Mouse (Mus musculus) hindbrain, embryonic 10.5 days (tissue): ENCODE data around the gene Syt2. TPM values are rescaled to one million over a fixed set of nuclear protein-coding genes. Genes with fewer than 3 reads are reported as not detected.

Experiments used
- DNase-seq: peaks from one replicate; pipeline ENCODE4 v3.0.0-alpha.2; 2017; ENCODE audit warnings: low spot score
- H3K27ac ChIP-seq: fragments of 300-500 bp; sonication (generic); 2 replicates; pipeline ENCODE4 v1.5.1; 2016; ENCODE audit warnings: mild to moderate bottlenecking, moderate library complexity
- H3K27me3 ChIP-seq: fragments of 300-500 bp; sonication (generic); 2 replicates; pipeline ENCODE4 v1.6.1; 2016; ENCODE audit warnings: mild to moderate bottlenecking; ENCODE audit not compliant: poor library complexity, insufficient read depth, severe bottlenecking
- H3K36me3 ChIP-seq: fragments of 300-500 bp; sonication (generic); 2 replicates; pipeline ENCODE4 v1.6.1; 2016; ENCODE audit warnings: mild to moderate bottlenecking, moderate library complexity
- H3K4me1 ChIP-seq: fragments of 300-500 bp; sonication (generic); replicated peaks from 2 replicates; pipeline ENCODE4 v1.6.1; 2016; ENCODE audit warnings: mild to moderate bottlenecking
- H3K4me3 ChIP-seq: fragments of 300-500 bp; sonication (generic); 2 replicates; pipeline ENCODE4 v1.5.1; 2016; ENCODE audit warnings: mild to moderate bottlenecking, moderate library complexity
- H3K9me3 ChIP-seq: fragments of 300-500 bp; sonication (generic); 2 replicates; pipeline ENCODE4 v1.6.1; 2016; ENCODE audit warnings: mild to moderate bottlenecking, moderate library complexity
- WGBS: fragments of 180-500 bp; shearing (Covaris S2); methylation state at CpG from one replicate; pipeline ENCODE4 v1.1.7; 2016; 5-methylcytosine and 5-hydroxymethylcytosine counted together
- polyA plus RNA-seq: library from polyadenylated mRNA; unstranded; fragments of >200 nt; fragmentation: Nextera tagmentation; extraction: Ambion mirVana; gene quantifications from 2 replicates; pipeline ENCODE4 v1.2.1, GENCODE M21; 2016

Gene Syt2
- polyA plus RNA-seq, 1 experiment from 2014 or later: 4.8 TPM

- H3K4me1 ChIP-seq: peaks cover 4% of the 10 kb centered on the region; the same call in 1 of the 2 replicates
- no peaks in the 10 kb centered on the region for H3K27me3 ChIP-seq
- DNase-seq: no peak
- no peak overlapping the region for H3K4me3 ChIP-seq
- peaks cover 15% of the 10 kb centered on the region for H3K36me3 ChIP-seq
- WGBS: 88% methylated on average over 3 of the region's 3 CpGs
- no peak overlapping the region for H3K27ac ChIP-seq
- peaks cover 8% of the 10 kb centered on the region; the same call in 1 of the 2 replicates for H3K9me3 ChIP-seq
Measured at GRCm38 (mm10) chr1:134796536-134796935, 150.1 kb downstream of the Syt2 start.

GRCm38 (mm10) chr1:134801758-134802157 is 155.3 kb downstream of the Syt2 start:
- peaks cover 25% of the 10 kb centered on the region for H3K4me1 ChIP-seq
- DNase-seq: no peak
- peaks cover 15% of the 10 kb centered on the region for H3K36me3 ChIP-seq
- WGBS: 96% methylated on average over 7 of the region's 7 CpGs
- H3K9me3 ChIP-seq: peaks cover 8% of the 10 kb centered on the region; the same call in 1 of the 2 replicates
- H3K4me3 ChIP-seq: no peak overlapping the region
- H3K27ac ChIP-seq: no peak overlapping the region
- H3K27me3 ChIP-seq: no peaks in the 10 kb centered on the region

- H3K27me3 ChIP-seq: no peaks in the 10 kb centered on the region
- DNase-seq: no peak
- H3K9me3 ChIP-seq: peaks cover 8% of the 10 kb centered on the region; the same call in 1 of the 2 replicates
- H3K27ac ChIP-seq: peak overlapping the region; percentile 31; the same call in 1 of the 2 replicates
- H3K4me3 ChIP-seq: no peak overlapping the region
- 79% methylated on average over 16 of the region's 16 CpGs for WGBS
- H3K4me1 ChIP-seq: peaks cover 25% of the 10 kb centered on the region
- peaks cover 15% of the 10 kb centered on the region for H3K36me3 ChIP-seq
Measured at GRCm38 (mm10) chr1:134803286-134804117, 157.0 kb downstream of the Syt2 start.

GRCm38 (mm10) chr1:134804373-134804772 is 157.9 kb downstream of the Syt2 start:
- Histone ChIP-seq H3K4me1 (peaks cover 25% of the 10 kb centered on the region), H3K9me3 (peaks cover 3% of the 10 kb centered on the region; the same call in 1 of the 2 replicates), H3K27me3 (no peaks in the 10 kb centered on the region), H3K4me3 (no peak overlapping the region), H3K27ac (no peak overlapping the region), H3K36me3 (peaks cover 7% of the 10 kb centered on the region)
- WGBS: 81% methylated on average over 5 of the region's 5 CpGs
- no peak for DNase-seq

- Histone ChIP-seq H3K36me3 (peaks cover under 1% of the 10 kb centered on the region; the same call in 1 of the 2 replicates), H3K27ac (peak overlapping the region; percentile 40; the same call in 1 of the 2 replicates), H3K4me1 (peaks cover 25% of the 10 kb centered on the region), H3K9me3 (no peaks in the 10 kb centered on the region), H3K27me3 (no peaks in the 10 kb centered on the region), H3K4me3 (no peak overlapping the region)
- no peak for DNase-seq
- WGBS: 81% methylated on average over 9 of the region's 9 CpGs
Measured at GRCm38 (mm10) chr1:134805471-134805870, 159.0 kb downstream of the Syt2 start.

Other genes with a start within 250 kb of the Syt2 start
- gene Cyb5r1, start 241.1 kb upstream of the Syt2 start, polyA plus RNA-seq: 27.3 and 31.2 TPM in 2 replicates
- gene Adipor1, start 231.3 kb upstream of the Syt2 start, polyA plus RNA-seq: 77.1 and 77.8 TPM in 2 replicates
- 31.7 and 37.2 TPM in 2 replicates for gene Klhl12, start 191.1 kb upstream of the Syt2 start, polyA plus RNA-seq
- gene Rabif, start 152.0 kb upstream of the Syt2 start, polyA plus RNA-seq: 43.8 and 45.0 TPM in 2 replicates
- not detected in 2 replicates for gene Mgat4e, start 97.0 kb upstream of the Syt2 start, polyA plus RNA-seq
- 69.9 and 71.6 TPM in 2 replicates for gene Kdm5b, start 86.5 kb upstream of the Syt2 start, polyA plus RNA-seq